ENCODE assay signal across 27 mouse cellular contexts in the genomic region with DNA sequence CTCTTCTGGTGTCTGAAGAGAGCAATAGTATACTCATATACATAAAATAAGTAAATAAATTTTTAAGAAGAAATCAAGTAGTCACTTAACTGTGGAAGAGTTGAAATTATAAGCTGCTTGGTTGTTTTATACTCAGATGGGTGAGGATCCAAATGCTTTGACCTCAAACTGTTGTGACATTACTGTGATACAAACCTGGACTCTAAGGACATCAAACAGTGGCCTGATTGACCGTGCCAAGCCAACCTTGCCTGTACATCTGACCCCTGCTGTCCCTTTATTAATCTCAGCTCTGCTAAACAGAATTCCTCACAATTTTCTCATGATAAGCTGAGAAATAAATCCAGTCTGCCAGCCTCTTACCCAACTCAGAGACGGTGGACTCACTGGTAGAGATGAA. TPM values are rescaled to one million over a fixed set of nuclear protein-coding genes. Genes with fewer than 3 reads are reported as not detected.
DNase-seq lines count a peak whose midpoint lies in the region; ATAC-seq and TF ChIP-seq lines count a peak whose summit lies in the region.
"Had no signal": no experiment of that assay in that cellular context is flagged by ENCODE, and none has a peak within 500 bp of the region (broad histone marks: within the 10 kb centered on the region; RNA-seq: fewer than 3 reads in every experiment).

No protein-coding gene starts in this region.

- H3K4me3 ChIP-seq in kidney, embryonic 16.5 days (ENCODE audit: low read length): no peak overlapping the region
- no peak overlapping the region for H3K4me3 ChIP-seq in liver, adult 2 months (ENCODE audit: insufficient read depth, low read depth, low read length)
- no peak overlapping the region for H3K4me3 ChIP-seq in liver, embryonic 15.5 days (replicated peaks)
- H3K4me3 ChIP-seq in liver, embryonic 16.5 days (ENCODE audit: low read depth, low read length): no peak overlapping the region
- H3K4me3 ChIP-seq in hindbrain, embryonic 11.5 days (ENCODE audit: low read depth, low read length): no peak overlapping the region
- H3K4me3 ChIP-seq: embryonic facial prominence, embryonic 13.5 days; embryonic facial prominence, embryonic 15.5 days; erythroblast, embryonic 14.5 days; forebrain, embryonic 10.5 days; forebrain, embryonic 12.5 days had no signal

- TF ChIP-seq POLR2A in liver, adult 2 months (IDR thresholded peaks at IDR 0.05; ENCODE audit: extremely low read depth, insufficient read depth, low read length): no peak

- H3K9ac ChIP-seq in kidney, embryonic 16.5 days (replicated peaks; ENCODE audit: low read length): no peak overlapping the region
- H3K9ac ChIP-seq in liver, adult 2 months (ENCODE audit: low read depth, low read length): no peak overlapping the region
- no peak overlapping the region for H3K9ac ChIP-seq in liver, embryonic 15.5 days
- H3K9ac ChIP-seq in liver, embryonic 16.5 days (ENCODE audit: low read depth, low read length): no peak overlapping the region
- no peak overlapping the region for H3K9ac ChIP-seq in hindbrain, embryonic 11.5 days (ENCODE audit: low read depth, low read length)
- H3K9ac ChIP-seq: embryonic facial prominence, embryonic 15.5 days; forebrain, embryonic 12.5 days had no signal

- TF ChIP-seq CTCF in liver, adult 2 months (IDR thresholded peaks at IDR 0.05; ENCODE audit: low read depth, low read length): no peak

- H3K4me2 ChIP-seq in kidney, embryonic 16.5 days (replicated peaks; ENCODE audit: low read depth, low read length): no peak overlapping the region
- no peak overlapping the region for H3K4me2 ChIP-seq in liver, embryonic 15.5 days
- no peak overlapping the region for H3K4me2 ChIP-seq in liver, embryonic 16.5 days (ENCODE audit: low read depth, low read length)
- no peak overlapping the region for H3K4me2 ChIP-seq in hindbrain, embryonic 11.5 days (replicated peaks; ENCODE audit: low read depth, low read length)
- H3K4me2 ChIP-seq: embryonic facial prominence, embryonic 13.5 days; embryonic facial prominence, embryonic 15.5 days; forebrain, embryonic 12.5 days had no signal

- no peak for DNase-seq in kidney, adult 8-10 months
- peak; percentile 98 for DNase-seq in liver, adult 2 months (ENCODE audit: extremely low read depth, low read depth, low spot score)
- DNase-seq in liver: no peak
- DNase-seq in hindbrain, embryonic 11.5 days (ENCODE audit: low spot score): no peak
- no peak for DNase-seq in ovary, adult 18-20 months (ENCODE audit: low spot score)
- DNase-seq: adrenal gland, adult 2 months; adrenal gland, postnatal 10 days; adrenal gland, postnatal 25 days; cerebellum, adult 11 months; cerebellum, adult 18-20 months; cerebellum, adult 8-10 months; cerebellum, adult 9-11 months; cerebellum, postnatal 14 days; cerebellum, postnatal 36 days; embryo, embryonic 11 days had no signal

- peaks cover 6% of the 10 kb centered on the region; the same call in 1 of the 2 replicates for H3K79me2 ChIP-seq in liver, adult 2 months (ENCODE audit: control insufficient read depth, insufficient read depth, low read length)

- no peaks in the 10 kb centered on the region for H3K36me3 ChIP-seq in kidney, embryonic 16.5 days (ENCODE audit: insufficient read depth, low read length)
- no peaks in the 10 kb centered on the region for H3K36me3 ChIP-seq in liver, adult 2 months (ENCODE audit: control insufficient read depth, insufficient read depth, low read length)
- H3K36me3 ChIP-seq in liver, embryonic 15.5 days (replicated peaks): peaks cover 5% of the 10 kb centered on the region; the same call in 1 of the 2 replicates
- H3K36me3 ChIP-seq in liver, embryonic 16.5 days (ENCODE audit: control insufficient read depth, insufficient read depth): no peaks in the 10 kb centered on the region
- H3K36me3 ChIP-seq in hindbrain, embryonic 11.5 days (ENCODE audit: control insufficient read depth, insufficient read depth, low read length): no peaks in the 10 kb centered on the region
- H3K36me3 ChIP-seq: embryonic facial prominence, embryonic 13.5 days; embryonic facial prominence, embryonic 15.5 days; forebrain, embryonic 12.5 days had no signal

- H3K9me3 ChIP-seq in kidney, embryonic 16.5 days (ENCODE audit: low read length): no peaks in the 10 kb centered on the region
- H3K9me3 ChIP-seq in liver, embryonic 15.5 days (replicated peaks): no peaks in the 10 kb centered on the region
- H3K9me3 ChIP-seq in liver, embryonic 16.5 days (replicated peaks; ENCODE audit: control insufficient read depth, low read length): no peaks in the 10 kb centered on the region
- H3K9me3 ChIP-seq in hindbrain, embryonic 11.5 days (ENCODE audit: control insufficient read depth, low read length): no peaks in the 10 kb centered on the region
- H3K9me3 ChIP-seq: embryonic facial prominence, embryonic 13.5 days; embryonic facial prominence, embryonic 15.5 days; forebrain, embryonic 10.5 days; forebrain, embryonic 12.5 days had no signal

- 0 out of 2 replicates have a peak overlapping the region, but pooled peaks have one; percentile 13 for H3K27ac ChIP-seq in kidney, embryonic 16.5 days (ENCODE audit: low read length)
- peak overlapping the region; percentile 97 for H3K27ac ChIP-seq in liver, adult 2 months (replicated peaks; ENCODE audit: insufficient read depth, low read depth, low read length)
- peak overlapping the region; percentile 70 for H3K27ac ChIP-seq in liver, embryonic 15.5 days (replicated peaks)
- peak overlapping the region; percentile 51; the same call in 1 of the 2 replicates for H3K27ac ChIP-seq in liver, embryonic 16.5 days (ENCODE audit: low read length)
- H3K27ac ChIP-seq in hindbrain, embryonic 11.5 days (ENCODE audit: low read depth, low read length): no peak overlapping the region
- H3K27ac ChIP-seq: forebrain, embryonic 10.5 days; forebrain, embryonic 12.5 days had no signal

- WGBS in kidney, embryonic 16.5 days: 85% methylated on average over 2 of the region's 2 CpGs
- 25% methylated on average over 2 of the region's 2 CpGs for WGBS in liver, adult 2 months
- WGBS in liver, embryonic 15.5 days (ENCODE audit: insufficient replicate concordance): 63% methylated on average over 2 of the region's 2 CpGs
- 61% methylated on average over 2 of the region's 2 CpGs for WGBS in liver, embryonic 16.5 days (ENCODE audit: insufficient replicate concordance)
- WGBS in hindbrain, embryonic 11.5 days: 80% methylated on average over 2 of the region's 2 CpGs

- no peaks in the 10 kb centered on the region for H3K27me3 ChIP-seq in kidney, embryonic 16.5 days (ENCODE audit: insufficient read depth, low read length)
- no peaks in the 10 kb centered on the region for H3K27me3 ChIP-seq in liver, adult 2 months (ENCODE audit: control insufficient read depth, insufficient read depth, low read length)
- H3K27me3 ChIP-seq in liver, embryonic 15.5 days: no peaks in the 10 kb centered on the region
- no peaks in the 10 kb centered on the region for H3K27me3 ChIP-seq in liver, embryonic 16.5 days (ENCODE audit: control insufficient read depth, insufficient read depth, low read depth, low read length)
- no peaks in the 10 kb centered on the region for H3K27me3 ChIP-seq in hindbrain, embryonic 11.5 days (ENCODE audit: control insufficient read depth, insufficient read depth, low read length)
- H3K27me3 ChIP-seq: embryonic facial prominence, embryonic 13.5 days; embryonic facial prominence, embryonic 15.5 days; forebrain, embryonic 12.5 days had no signal

- no peak for ATAC-seq in kidney, embryonic 16.5 days (ENCODE audit: low FRiP score, low TSS enrichment)
- no peak for ATAC-seq in liver, embryonic 15.5 days (ENCODE audit: insufficient read depth)
- no peak for ATAC-seq in liver, embryonic 16.5 days (ENCODE audit: low read depth)
- ATAC-seq in hindbrain, embryonic 11.5 days (ENCODE audit: low FRiP score): no peak
- ATAC-seq: forebrain, embryonic 14.5 days had no signal

- peaks cover 29% of the 10 kb centered on the region for H3K4me1 ChIP-seq in kidney, embryonic 16.5 days (ENCODE audit: insufficient read depth, low read length)
- H3K4me1 ChIP-seq in liver, adult 2 months (ENCODE audit: control insufficient read depth, insufficient read depth, low read length): peaks cover 19% of the 10 kb centered on the region
- H3K4me1 ChIP-seq in liver, embryonic 15.5 days (replicated peaks): peaks cover 67% of the 10 kb centered on the region
- peaks cover 43% of the 10 kb centered on the region for H3K4me1 ChIP-seq in liver, embryonic 16.5 days (ENCODE audit: control insufficient read depth, low read depth, low read length)
- peaks cover 12% of the 10 kb centered on the region; the same call in 1 of the 2 replicates for H3K4me1 ChIP-seq in hindbrain, embryonic 11.5 days (replicated peaks; ENCODE audit: control insufficient read depth, insufficient read depth, low read length)

RNA-seq across cellular contexts. Expression of gene Birc5, which starts 3.4 kb away (rescaled TPM):
- polyA plus RNA-seq in kidney, embryonic 16.5 days (2015; fragmentation: Nextera tagmentation; extraction: Ambion mirVana): 284 and 298 TPM in 2 replicates
- 0.65 and 2.0 TPM in 2 replicates for total RNA-seq in liver, adult 2 months (2014; rRNA removed)
- polyA plus RNA-seq in liver, adult 2 months (2012; rRNA removed): 0.82 and 0.92 TPM in 2 replicates
- 306 and 347 TPM in 2 replicates for polyA plus RNA-seq in liver, embryonic 15.5 days (2015; fragmentation: Nextera tagmentation; extraction: Ambion mirVana)
- 298 and 327 TPM in 2 replicates for polyA plus RNA-seq in liver, embryonic 16.5 days (2015; fragmentation: Nextera tagmentation; extraction: Ambion mirVana)
- polyA plus RNA-seq in hindbrain, embryonic 11.5 days (2014; fragmentation: Nextera tagmentation; extraction: Ambion mirVana): 296 and 301 TPM in 2 replicates

RNA-seq across cellular contexts. Expression of gene Tmem235, which starts 14.9 kb away (rescaled TPM):
- not detected in 2 replicates for polyA plus RNA-seq in kidney, embryonic 16.5 days (2015; fragmentation: Nextera tagmentation; extraction: Ambion mirVana)
- total RNA-seq in liver, adult 2 months (2014; rRNA removed): not detected in 2 replicates
- not detected in 2 replicates for polyA plus RNA-seq in liver, adult 2 months (2012; rRNA removed)
- polyA plus RNA-seq in liver, embryonic 15.5 days (2015; fragmentation: Nextera tagmentation; extraction: Ambion mirVana): not detected in 2 replicates
- not detected in 2 replicates for polyA plus RNA-seq in liver, embryonic 16.5 days (2015; fragmentation: Nextera tagmentation; extraction: Ambion mirVana)
- not detected in 2 replicates for polyA plus RNA-seq in hindbrain, embryonic 11.5 days (2014; fragmentation: Nextera tagmentation; extraction: Ambion mirVana)
- total RNA-seq: adrenal gland, adult 2 months; adrenal gland, postnatal 10 days; adrenal gland, postnatal 25 days; adrenal gland, postnatal 4 days; common myeloid progenitor, adult 5-6 weeks had no signal
- polyA plus RNA-seq: adrenal gland, adult 2 months; embryonic facial prominence, embryonic 11.5 days; embryonic facial prominence, embryonic 13.5 days; embryonic facial prominence, embryonic 15.5 days; erythroblast, embryonic 14.5 days; forebrain, embryonic 10.5 days; forebrain, embryonic 12.5 days; forebrain, embryonic 14.5 days had no signal

RNA-seq across cellular contexts. Expression of gene Tk1, which starts 19.8 kb away (rescaled TPM):
- 128 and 136 TPM in 2 replicates for polyA plus RNA-seq in kidney, embryonic 16.5 days (2015; fragmentation: Nextera tagmentation; extraction: Ambion mirVana)
- total RNA-seq in liver, adult 2 months (2014; rRNA removed): 56.9 and 65.1 TPM in 2 replicates
- polyA plus RNA-seq in liver, adult 2 months (2012; rRNA removed): 45.6 and 69.7 TPM in 2 replicates
- 136 and 138 TPM in 2 replicates for polyA plus RNA-seq in liver, embryonic 15.5 days (2015; fragmentation: Nextera tagmentation; extraction: Ambion mirVana)
- 120 and 127 TPM in 2 replicates for polyA plus RNA-seq in liver, embryonic 16.5 days (2015; fragmentation: Nextera tagmentation; extraction: Ambion mirVana)
- polyA plus RNA-seq in hindbrain, embryonic 11.5 days (2014; fragmentation: Nextera tagmentation; extraction: Ambion mirVana): 73.3 and 84.3 TPM in 2 replicates

RNA-seq across cellular contexts. Expression of gene Afmid, which starts 19.9 kb away (rescaled TPM):
- polyA plus RNA-seq in kidney, embryonic 16.5 days (2015; fragmentation: Nextera tagmentation; extraction: Ambion mirVana): 5.8 and 6.1 TPM in 2 replicates
- total RNA-seq in liver, adult 2 months (2014; rRNA removed): 119 and 136 TPM in 2 replicates
- polyA plus RNA-seq in liver, adult 2 months (2012; rRNA removed): 117 and 144 TPM in 2 replicates
- polyA plus RNA-seq in liver, embryonic 15.5 days (2015; fragmentation: Nextera tagmentation; extraction: Ambion mirVana): 11.8 and 12.0 TPM in 2 replicates
- polyA plus RNA-seq in liver, embryonic 16.5 days (2015; fragmentation: Nextera tagmentation; extraction: Ambion mirVana): 14.6 and 15.4 TPM in 2 replicates
- 3.4 and 3.5 TPM in 2 replicates for polyA plus RNA-seq in hindbrain, embryonic 11.5 days (2014; fragmentation: Nextera tagmentation; extraction: Ambion mirVana)

RNA-seq across cellular contexts. Expression of gene Tha1, which starts 27.6 kb away (rescaled TPM):
- 6.9 and 7.7 TPM in 2 replicates for polyA plus RNA-seq in kidney, embryonic 16.5 days (2015; fragmentation: Nextera tagmentation; extraction: Ambion mirVana)
- total RNA-seq in liver, adult 2 months (2014; rRNA removed): 6.1 and 7.4 TPM in 2 replicates
- 10.0 and 11.4 TPM in 2 replicates for polyA plus RNA-seq in liver, adult 2 months (2012; rRNA removed)
- 1.6 and 1.8 TPM in 2 replicates for polyA plus RNA-seq in liver, embryonic 15.5 days (2015; fragmentation: Nextera tagmentation; extraction: Ambion mirVana)
- 1.3 and 2.6 TPM in 2 replicates for polyA plus RNA-seq in liver, embryonic 16.5 days (2015; fragmentation: Nextera tagmentation; extraction: Ambion mirVana)
- 1.4 and 1.7 TPM in 2 replicates for polyA plus RNA-seq in hindbrain, embryonic 11.5 days (2014; fragmentation: Nextera tagmentation; extraction: Ambion mirVana)

Comparison
In these comparisons a context has a peak if more than half of its experiments do, and no peak if none do; other contexts are left out.
1. RNA of gene Birc5, which starts 3.4 kb away (polyA plus RNA-seq): 306 to 347 TPM in liver, embryonic 15.5 days, 298 to 327 TPM in liver, embryonic 16.5 days, 296 to 301 TPM in hindbrain, embryonic 11.5 days and 284 to 298 TPM in kidney, embryonic 16.5 days; 0.82 to 0.92 TPM in liver, adult 2 months; every median in the first group is over 100 times any median in the second.